12 mouse cellular contexts compared by ENCODE assay signal in genomic region chr16:94241126-94241525, GRCm38 (mm10).
A peak's percentile ranks its signal among the peaks of the same experiment; 100 is the strongest.
DNase-seq lines count a peak whose midpoint lies in the region; TF ChIP-seq lines count a peak whose summit lies in the region.
"Had no signal": no experiment of that assay in that cellular context is flagged by ENCODE, and none has a peak within 500 bp of the region (broad histone marks: within the 10 kb centered on the region; RNA-seq: fewer than 3 reads in every experiment).

No protein-coding gene starts in this region.

- no peaks in the 10 kb centered on the region for H3K27me3 ChIP-seq in liver, adult 2 months (ENCODE audit: control insufficient read depth, insufficient read depth, low read length)
- no peaks in the 10 kb centered on the region for H3K27me3 ChIP-seq in thymus, adult 2 months (ENCODE audit: control insufficient read depth, insufficient read depth, low read length)
- H3K27me3 ChIP-seq: embryonic facial prominence, embryonic 12.5 days had no signal

- intact Hi-C loops in left cerebral cortex, postnatal 14 days (cut with DNase I), result no loop called here

- no peak overlapping the region for H3K4me3 ChIP-seq in liver, adult 2 months (ENCODE audit: insufficient read depth, low read depth, low read length)
- H3K4me3 ChIP-seq in bone marrow macrophage, adult 2 months (ENCODE audit: insufficient read depth, low read length), result no peak overlapping the region
- no peak overlapping the region for H3K4me3 ChIP-seq in thymus, adult 2 months (ENCODE audit: control insufficient read depth, insufficient read depth, low read length)
- H3K4me3 ChIP-seq: embryonic facial prominence, embryonic 12.5 days; neural tube, embryonic 13.5 days had no signal

- H3K4me1 ChIP-seq in liver, adult 2 months (ENCODE audit: control insufficient read depth, insufficient read depth, low read length), result no peaks in the 10 kb centered on the region
- peaks cover 35% of the 10 kb centered on the region for H3K4me1 ChIP-seq in bone marrow macrophage, adult 2 months (ENCODE audit: control insufficient read depth, insufficient read depth, low read length)
- peaks cover 40% of the 10 kb centered on the region for H3K4me1 ChIP-seq in thymus, adult 2 months (replicated peaks; ENCODE audit: control insufficient read depth, insufficient read depth, low read length)

- H3K27ac ChIP-seq in liver, adult 2 months (replicated peaks; ENCODE audit: insufficient read depth, low read depth, low read length), result peak overlapping the region; percentile 14; the same call in 1 of the 2 replicates
- H3K27ac ChIP-seq in bone marrow macrophage, adult 2 months (ENCODE audit: insufficient read depth, low read depth, low read length), result peak overlapping the region; percentile 52
- peak overlapping the region; percentile 72 for H3K27ac ChIP-seq in thymus, adult 2 months (ENCODE audit: control insufficient read depth, insufficient read depth, low read length)
- H3K27ac ChIP-seq: embryonic facial prominence, embryonic 12.5 days; neural tube, embryonic 13.5 days had no signal

- no peaks in the 10 kb centered on the region for H3K36me3 ChIP-seq in liver, adult 2 months (ENCODE audit: control insufficient read depth, insufficient read depth, low read length)
- H3K36me3 ChIP-seq in thymus, adult 2 months (ENCODE audit: control insufficient read depth, insufficient read depth, low read length), result no peaks in the 10 kb centered on the region
- H3K36me3 ChIP-seq: embryonic facial prominence, embryonic 12.5 days; neural tube, embryonic 13.5 days had no signal

- no peak for TF ChIP-seq POLR2A in liver, adult 2 months (IDR thresholded peaks at IDR 0.05; ENCODE audit: extremely low read depth, insufficient read depth, low read length)
- TF ChIP-seq POLR2A in bone marrow macrophage, adult 2 months (IDR thresholded peaks at IDR 0.05; ENCODE audit: borderline replicate concordance, low read depth, low read length), result no peak
- 0 out of 2 replicates have a peak, but pooled peaks have one; percentile 39 for TF ChIP-seq POLR2A in thymus, adult 2 months (IDR thresholded peaks at IDR 0.05; ENCODE audit: control insufficient read depth, extremely low read depth, insufficient read depth, low read length, poor library complexity)

- no peak overlapping the region for H3K9ac ChIP-seq in liver, adult 2 months (ENCODE audit: low read depth, low read length)
- H3K9ac ChIP-seq: embryonic facial prominence, embryonic 12.5 days; neural tube, embryonic 13.5 days had no signal

- 65% methylated on average over 10 of the region's 10 CpGs for WGBS in liver, adult 2 months
- 49% methylated on average over 10 of the region's 10 CpGs for WGBS in thymus, adult 2 months

- no peak for TF ChIP-seq CTCF in liver, adult 2 months (IDR thresholded peaks at IDR 0.05; ENCODE audit: low read depth, low read length)
- no peak for TF ChIP-seq CTCF in bone marrow macrophage, adult 2 months (IDR thresholded peaks at IDR 0.05; ENCODE audit: low read depth, low read length)
- TF ChIP-seq CTCF in thymus, adult 2 months (IDR thresholded peaks at IDR 0.05; ENCODE audit: borderline replicate concordance, control insufficient read depth, extremely low read depth, insufficient read depth, low read length, poor library complexity), result no peak

- DNase-seq in liver, adult 2 months (ENCODE audit: extremely low read depth, low read depth, low spot score), result peak; percentile 51
- DNase-seq in liver, result no peak
- peak; percentile 59 to 64 for DNase-seq in lung, postnatal 4 days
- DNase-seq in thymus, adult 2 months, result peak; percentile 56
- DNase-seq in urinary bladder, adult 18-20 months (ENCODE audit: low spot score in 2 of 2), result no peak
- no peak for DNase-seq in ovary, postnatal 10 days (ENCODE audit: low spot score)
- no peak for DNase-seq in left cerebral cortex, postnatal 14 days (ENCODE audit: low spot score in 2 of 2)
- DNase-seq: cerebellum, adult 18-20 months; kidney, adult 18-20 months had no signal

- H3K79me2 ChIP-seq in liver, adult 2 months (ENCODE audit: control insufficient read depth, insufficient read depth, low read length), result no peaks in the 10 kb centered on the region

Comparison
In these comparisons a context has a peak if more than half of its experiments do, and no peak if none do; other contexts are left out.
1. DNase-seq: peak in liver, adult 2 months (single experiment), lung, postnatal 4 days (2 of 2) and thymus, adult 2 months (single experiment); none in liver (single experiment), urinary bladder, adult 18-20 months (0 of 2), ovary, postnatal 10 days (single experiment) and left cerebral cortex, postnatal 14 days (0 of 2).
2. H3K27ac ChIP-seq: peak in every context shown above with its lines; median percentile 72 in thymus, adult 2 months; 52 in bone marrow macrophage, adult 2 months; 14 in liver, adult 2 months.